Mouse (Mus musculus) forebrain, embryonic 15.5 days (tissue): Measurements from ENCODE around the gene Dctn3. TPM values are rescaled to one million over a fixed set of nuclear protein-coding genes. Genes with fewer than 3 reads are reported as not detected.

Experiments
- ATAC-seq: fragments of 200-750 bp; cut with Nextera tagmentation; replicated peaks from 2 replicates; pipeline ENCODE4 v1.8.0; 2017; ENCODE audit warnings: mild to moderate bottlenecking, moderate TSS enrichment, moderate library complexity
- H3K27ac ChIP-seq: fragments of 300-500 bp; sonication (generic); replicated peaks from 2 replicates; pipeline ENCODE4 v1.5.1; 2015; ENCODE audit warnings: mild to moderate bottlenecking, inconsistent platforms
- H3K27me3 ChIP-seq: fragments of 300-500 bp; sonication (generic); 2 replicates; pipeline ENCODE4 v1.6.1; 2015; ENCODE audit warnings: inconsistent platforms
- H3K36me3 ChIP-seq: fragments of 300-500 bp; sonication (generic); 2 replicates; pipeline ENCODE4 v1.6.1; 2015; ENCODE audit warnings: mild to moderate bottlenecking, inconsistent platforms
- H3K4me1 ChIP-seq: fragments of 300-500 bp; sonication (generic); 2 replicates; pipeline ENCODE4 v1.6.1; 2015; ENCODE audit warnings: inconsistent platforms
- H3K4me2 ChIP-seq: fragments of 300-500 bp; sonication (generic); replicated peaks from 2 replicates; pipeline ENCODE4 v1.6.1; 2015; ENCODE audit warnings: mild to moderate bottlenecking, inconsistent platforms
- H3K4me3 ChIP-seq: fragments of 300-500 bp; sonication (generic); 2 replicates; pipeline ENCODE4 v1.5.1; 2015; ENCODE audit warnings: mild to moderate bottlenecking, inconsistent platforms
- H3K9ac ChIP-seq: fragments of 300-500 bp; sonication (generic); replicated peaks from 2 replicates; pipeline ENCODE4 v1.6.1; 2015; ENCODE audit warnings: mild to moderate bottlenecking, inconsistent platforms
- H3K9me3 ChIP-seq: fragments of 300-500 bp; sonication (generic); 2 replicates; pipeline ENCODE4 v1.6.1; 2016; ENCODE audit warnings: inconsistent platforms
- WGBS: fragments of 180-500 bp; shearing (Covaris S2); methylation state at CpG from one replicate; pipeline ENCODE4 v1.1.7; 2015; ENCODE audit warnings: mixed read lengths; 5-methylcytosine and 5-hydroxymethylcytosine counted together
- polyA plus RNA-seq: library from polyadenylated mRNA; unstranded; fragments of >200 nt; fragmentation: Nextera tagmentation; extraction: Ambion mirVana; gene quantifications from 2 replicates; pipeline ENCODE4 v1.2.1, GENCODE M21; 2015

Dctn3 gene
- polyA plus RNA-seq, 1 experiment from 2014 or later = 304 TPM

DNA sequence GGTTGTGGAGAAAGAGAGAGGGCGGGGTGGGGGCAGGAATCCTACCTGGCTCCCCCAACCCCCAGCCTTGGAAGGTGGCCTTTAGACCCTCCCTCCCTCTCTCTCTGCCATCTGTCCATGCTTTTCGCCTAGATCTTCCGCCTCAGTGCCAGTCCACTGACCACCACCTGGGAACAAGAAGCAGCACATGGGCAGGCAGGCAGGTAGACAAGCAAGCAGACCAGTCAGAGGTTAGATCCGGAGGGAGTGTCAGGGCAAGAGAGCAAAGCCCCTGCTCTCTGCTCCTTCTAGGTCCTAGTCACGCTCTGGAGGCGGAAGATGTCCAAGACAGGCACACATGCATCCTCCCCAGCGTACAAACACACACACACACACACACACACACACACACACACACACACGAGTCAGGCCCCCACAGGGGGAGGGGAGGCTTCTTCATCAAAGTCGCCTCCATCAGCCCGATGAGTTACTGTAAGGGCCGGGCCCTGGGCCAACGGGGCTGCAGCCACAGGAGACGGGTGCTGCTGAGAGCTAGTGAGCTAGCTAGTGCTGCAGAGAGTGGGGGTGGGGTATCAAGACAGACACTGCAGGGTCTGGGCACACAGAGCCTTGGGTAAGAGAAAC is 45.9 kb downstream of the Dctn3 start:
- Histone ChIP-seq H3K9me3 (no peaks in the 10 kb centered on the region), H3K36me3 (no peaks in the 10 kb centered on the region), H3K27me3 (no peaks in the 10 kb centered on the region), H3K27ac (peak overlapping the region; percentile 58), H3K4me2 (no peak overlapping the region), H3K4me3 (no peak overlapping the region), H3K9ac (no peak overlapping the region), H3K4me1 (peaks cover 82% of the 10 kb centered on the region)
- WGBS = 27% methylated on average over 12 of the region's 13 CpGs
- ATAC-seq = peak; percentile 41; the same call in 1 of the 2 replicates

DNA sequence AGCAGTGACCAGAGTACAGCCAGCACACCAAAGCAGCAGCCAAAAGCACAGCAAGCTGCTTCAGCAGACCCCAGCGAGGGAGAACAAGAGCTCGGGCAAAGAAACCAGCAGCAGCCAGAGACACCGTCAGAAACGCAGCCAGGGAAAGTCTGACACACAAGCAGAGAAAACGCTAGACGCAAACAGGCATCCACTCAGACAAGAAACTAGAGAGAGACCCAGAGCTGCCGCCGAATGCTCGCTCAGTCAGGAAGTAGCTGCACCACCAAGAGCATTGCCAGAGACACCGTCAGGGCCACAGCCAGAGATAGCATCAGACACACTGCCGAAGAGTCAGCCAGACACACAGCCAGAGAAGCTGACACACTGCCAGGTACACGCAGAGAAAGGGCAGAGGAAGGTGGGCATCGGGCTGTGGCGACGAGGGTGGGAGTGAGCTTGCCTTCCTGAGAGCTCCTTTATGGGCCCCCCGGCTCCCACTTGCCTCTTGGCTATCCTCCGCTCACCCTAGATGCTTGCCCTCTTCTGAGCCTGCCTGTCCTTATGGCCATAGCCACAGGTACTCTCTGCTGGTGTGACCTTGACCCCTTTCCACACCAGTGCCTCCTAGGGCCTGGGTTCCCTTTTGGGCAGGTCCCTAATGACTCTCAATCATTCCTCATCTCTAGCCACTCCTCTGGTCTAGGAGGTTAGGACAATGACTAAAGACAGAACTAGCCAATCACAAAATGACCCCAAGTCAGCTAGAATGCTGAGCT is 46.5 kb downstream of the Dctn3 start:
- Histone ChIP-seq H3K9ac (0 out of 2 replicates have a peak overlapping the region, but pooled peaks have one; percentile 22), H3K4me1 (peaks cover 84% of the 10 kb centered on the region), H3K9me3 (no peaks in the 10 kb centered on the region), H3K4me2 (no peak overlapping the region; the same call in 1 of the 2 replicates), H3K36me3 (no peaks in the 10 kb centered on the region), H3K27me3 (no peaks in the 10 kb centered on the region), H3K4me3 (no peak overlapping the region), H3K27ac (peak overlapping the region; percentile 58)
- 39% methylated on average over 17 of the region's 17 CpGs for WGBS
- no peak for ATAC-seq

- 29% methylated on average over 19 of the region's 19 CpGs for WGBS
- 0 out of 2 replicates have a peak overlapping the region, but pooled peaks have one; percentile 71 for H3K27ac ChIP-seq
- H3K9ac ChIP-seq = no peak overlapping the region
- H3K4me1 ChIP-seq = peaks cover 60% of the 10 kb centered on the region
- H3K4me3 ChIP-seq = no peak overlapping the region
- H3K27me3 ChIP-seq = no peaks in the 10 kb centered on the region
- no peaks in the 10 kb centered on the region for H3K9me3 ChIP-seq
- H3K36me3 ChIP-seq = peaks cover 9% of the 10 kb centered on the region; the same call in 1 of the 2 replicates
- ATAC-seq = no peak
- no peak overlapping the region for H3K4me2 ChIP-seq
Observed at GRCm38 (mm10) chr4:41673186-41673585, 49.8 kb downstream of the Dctn3 start.

DNA sequence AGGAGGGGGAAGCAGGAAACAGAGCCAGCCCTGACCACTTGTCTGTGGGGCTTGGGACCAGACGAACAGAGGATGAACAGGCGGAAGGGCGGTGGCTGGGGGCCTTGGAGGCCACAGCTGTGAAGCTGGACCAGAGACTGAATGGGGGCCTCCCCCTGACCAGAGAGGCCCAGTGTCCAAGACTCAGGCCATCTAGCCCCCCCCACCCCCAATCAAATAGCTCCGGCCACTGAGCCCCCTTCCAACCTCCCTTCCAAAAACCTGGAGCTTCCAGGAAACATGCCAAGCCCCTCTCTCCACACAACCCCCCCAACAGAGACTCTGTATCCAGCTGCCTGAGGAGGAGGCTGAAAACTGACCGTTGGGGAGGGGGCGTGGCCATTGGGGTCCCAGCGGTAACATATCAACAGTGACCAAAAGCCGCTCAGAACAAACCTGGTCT is 50.4 kb downstream of the Dctn3 start:
- peaks cover 54% of the 10 kb centered on the region for H3K4me1 ChIP-seq
- 11% methylated on average over 8 of the region's 8 CpGs for WGBS
- H3K27ac ChIP-seq = peak overlapping the region; percentile 71
- H3K9me3 ChIP-seq = no peaks in the 10 kb centered on the region
- ATAC-seq = no peak
- no peaks in the 10 kb centered on the region for H3K27me3 ChIP-seq
- H3K36me3 ChIP-seq = peaks cover 9% of the 10 kb centered on the region; the same call in 1 of the 2 replicates
- H3K4me3 ChIP-seq = no peak overlapping the region
- H3K9ac ChIP-seq = no peak overlapping the region; the same call in 1 of the 2 replicates
- peak overlapping the region; percentile 8; the same call in 1 of the 2 replicates for H3K4me2 ChIP-seq

DNA sequence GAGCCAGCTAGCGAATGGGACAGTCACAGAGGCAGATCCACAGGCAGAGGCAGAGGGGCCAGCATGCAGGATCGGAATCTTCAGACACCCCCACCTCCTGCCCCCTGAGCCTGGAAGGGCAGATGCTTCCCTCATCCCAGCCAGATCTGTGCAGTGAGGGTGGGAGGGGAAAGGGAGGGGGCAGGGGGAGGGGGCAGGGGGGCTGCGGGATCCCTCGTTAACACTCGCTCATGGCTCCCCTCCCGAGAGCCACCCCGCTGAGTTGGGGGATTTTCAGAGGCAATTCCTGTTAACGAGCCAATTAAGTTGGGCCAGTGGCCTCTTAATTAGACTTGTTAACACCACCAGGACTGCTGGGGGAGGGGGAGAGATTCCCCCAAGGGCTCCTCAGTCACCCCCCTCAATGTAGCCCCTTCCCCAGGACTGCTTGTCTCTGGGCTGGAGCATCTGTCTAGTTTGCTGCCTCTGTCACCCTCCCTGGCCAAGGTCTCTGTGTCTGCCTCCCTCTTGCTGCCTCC is 50.9 kb downstream of the Dctn3 start:
- Histone ChIP-seq H3K4me2 (peak overlapping the region; percentile 8; the same call in 1 of the 2 replicates), H3K27ac (peak overlapping the region; percentile 71), H3K27me3 (no peaks in the 10 kb centered on the region), H3K4me3 (no peak overlapping the region), H3K4me1 (peaks cover 48% of the 10 kb centered on the region), H3K9ac (no peak overlapping the region; the same call in 1 of the 2 replicates), H3K36me3 (peaks cover 9% of the 10 kb centered on the region; the same call in 1 of the 2 replicates), H3K9me3 (no peaks in the 10 kb centered on the region)
- ATAC-seq = peak; percentile 56
- 5% methylated on average over 8 of the region's 8 CpGs for WGBS

DNA sequence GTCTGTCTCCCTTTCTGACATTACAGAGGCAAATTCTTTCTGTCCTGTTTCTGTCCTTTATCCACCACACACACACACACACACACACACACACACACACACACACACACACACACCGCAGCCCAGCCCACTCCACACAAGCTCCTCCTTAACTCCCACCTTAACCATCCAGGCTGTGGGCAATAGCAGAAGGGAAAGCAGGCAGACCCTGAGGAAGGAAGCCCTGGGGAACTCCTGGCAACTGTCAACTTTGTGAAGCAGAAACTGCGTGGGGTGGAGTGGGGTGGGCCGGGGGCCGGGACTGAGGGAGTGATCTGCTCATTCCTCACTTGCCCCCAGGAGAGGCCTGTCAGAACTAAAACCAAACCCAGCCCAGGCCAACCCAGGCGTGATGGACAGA is 51.5 kb downstream of the Dctn3 start:
- Histone ChIP-seq H3K36me3 (peaks cover 9% of the 10 kb centered on the region; the same call in 1 of the 2 replicates), H3K9me3 (no peaks in the 10 kb centered on the region), H3K4me2 (peak overlapping the region; percentile 8; the same call in 1 of the 2 replicates), H3K4me1 (peaks cover 43% of the 10 kb centered on the region), H3K4me3 (no peak overlapping the region), H3K27ac (peak overlapping the region; percentile 51; the same call in 1 of the 2 replicates), H3K9ac (no peak overlapping the region; the same call in 1 of the 2 replicates), H3K27me3 (no peaks in the 10 kb centered on the region)
- 7% methylated on average over 5 of the region's 5 CpGs for whole genome bisulfite sequencing
- ATAC-seq = peak; percentile 21; the same call in 1 of the 2 replicates

- H3K4me3 ChIP-seq = no peak overlapping the region
- no peak overlapping the region for H3K27ac ChIP-seq
- peaks cover 37% of the 10 kb centered on the region for H3K4me1 ChIP-seq
Observed at GRCm38 (mm10) chr4:41670836-41671235, 52.1 kb downstream of the Dctn3 start.

DNA sequence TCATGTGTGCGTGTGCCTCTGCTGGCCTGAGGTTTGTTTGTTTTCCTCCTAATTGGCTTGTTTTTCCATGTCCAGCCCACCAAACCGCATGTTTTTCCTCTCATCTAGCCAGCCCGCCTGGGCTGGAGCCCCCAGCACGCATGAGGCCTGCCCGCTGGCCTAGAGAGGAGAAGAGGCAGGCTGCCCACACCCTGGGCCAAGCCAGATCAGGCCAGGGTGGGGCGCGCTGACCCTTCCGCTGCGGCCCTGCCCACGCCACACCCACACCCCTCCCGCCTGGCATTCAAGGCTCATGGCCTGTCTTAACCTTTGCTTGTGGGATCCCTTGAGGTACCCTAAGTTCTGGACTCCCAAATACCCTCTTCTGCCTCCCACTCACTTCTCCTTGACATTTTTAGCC is 56.3 kb downstream of the Dctn3 start:
- no peak overlapping the region for H3K4me3 ChIP-seq
- no peak overlapping the region for H3K9ac ChIP-seq
- H3K27ac ChIP-seq = no peak overlapping the region
- ATAC-seq = no peak
- H3K9me3 ChIP-seq = no peaks in the 10 kb centered on the region
- H3K27me3 ChIP-seq = no peaks in the 10 kb centered on the region
- H3K4me1 ChIP-seq = peaks cover 22% of the 10 kb centered on the region
- H3K4me2 ChIP-seq = no peak overlapping the region
- WGBS = 76% methylated on average over 11 of the region's 11 CpGs
- H3K36me3 ChIP-seq = peaks cover 9% of the 10 kb centered on the region; the same call in 1 of the 2 replicates

More at GRCm38 (mm10) chr4:41670836-41671235, 52.1 kb downstream of the Dctn3 start:
- no peak overlapping the region for H3K9ac ChIP-seq
- ATAC-seq = no peak
- H3K36me3 ChIP-seq = peaks cover 9% of the 10 kb centered on the region; the same call in 1 of the 2 replicates
- no peak overlapping the region for H3K4me2 ChIP-seq
- 79% methylated on average over 18 of the region's 18 CpGs for WGBS
- H3K27me3 ChIP-seq = no peaks in the 10 kb centered on the region
- H3K9me3 ChIP-seq = no peaks in the 10 kb centered on the region

DNA sequence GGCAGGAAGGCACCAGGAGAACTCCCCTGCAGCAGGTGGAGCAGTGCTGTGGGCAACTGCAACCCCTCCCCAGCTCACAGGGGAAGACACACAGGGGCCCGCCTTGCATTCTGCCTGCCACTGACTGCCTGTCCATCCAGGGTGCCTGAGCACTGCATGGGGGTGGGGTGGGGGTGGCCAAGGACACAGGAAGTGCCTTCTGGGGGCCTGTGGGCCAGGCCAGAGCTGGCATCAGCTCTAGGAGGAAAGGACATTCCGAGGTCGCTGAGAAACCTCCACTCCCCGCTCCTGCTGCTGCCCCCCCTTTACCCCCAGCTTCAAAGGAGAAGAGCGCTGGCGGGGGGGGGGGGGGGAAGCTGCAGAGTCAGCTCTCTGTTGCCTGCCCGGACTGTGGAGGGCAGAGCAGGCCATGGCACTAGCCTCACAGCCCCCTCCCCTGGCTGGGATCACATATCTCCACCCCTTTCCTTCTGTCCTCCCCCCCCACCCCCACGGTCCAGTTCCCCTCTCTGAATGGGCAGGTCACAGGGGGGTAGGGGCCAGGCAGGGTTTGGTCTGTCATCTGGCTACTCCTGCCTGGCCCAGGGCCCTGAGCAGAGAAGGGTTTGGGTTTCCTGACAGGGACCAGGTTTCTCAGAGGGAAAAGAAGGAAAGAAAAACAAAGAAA is 57.8 kb downstream of the Dctn3 start:
- Histone ChIP-seq H3K9ac (no peak overlapping the region), H3K9me3 (no peaks in the 10 kb centered on the region), H3K27me3 (no peaks in the 10 kb centered on the region), H3K36me3 (peaks cover under 1% of the 10 kb centered on the region; the same call in 1 of the 2 replicates), H3K4me1 (peaks cover 26% of the 10 kb centered on the region), H3K4me2 (no peak overlapping the region), H3K4me3 (no peak overlapping the region), H3K27ac (no peak overlapping the region)
- 7% methylated on average over 6 of the region's 8 CpGs for WGBS
- 0 out of 2 replicates have a peak, but pooled peaks have one; percentile 14 for ATAC-seq
